Mouse (Mus musculus): ENCODE data around the gene Taf3.

The Taf3 gene

GRCm38 (mm10) chr2:10048461-10048860, at the start of gene Taf3:
Taf3 (minus strand) TSS chr2:10048596.
- peak; percentile 96 for DNase-seq (ENCODE audit: low read depth, low spot score)

- DNase-seq (ENCODE audit: low read depth, low spot score), result no peak
Measured at GRCm38 (mm10) chr2:10094327-10095100, 46.1 kb upstream of the Taf3 start.

DNA sequence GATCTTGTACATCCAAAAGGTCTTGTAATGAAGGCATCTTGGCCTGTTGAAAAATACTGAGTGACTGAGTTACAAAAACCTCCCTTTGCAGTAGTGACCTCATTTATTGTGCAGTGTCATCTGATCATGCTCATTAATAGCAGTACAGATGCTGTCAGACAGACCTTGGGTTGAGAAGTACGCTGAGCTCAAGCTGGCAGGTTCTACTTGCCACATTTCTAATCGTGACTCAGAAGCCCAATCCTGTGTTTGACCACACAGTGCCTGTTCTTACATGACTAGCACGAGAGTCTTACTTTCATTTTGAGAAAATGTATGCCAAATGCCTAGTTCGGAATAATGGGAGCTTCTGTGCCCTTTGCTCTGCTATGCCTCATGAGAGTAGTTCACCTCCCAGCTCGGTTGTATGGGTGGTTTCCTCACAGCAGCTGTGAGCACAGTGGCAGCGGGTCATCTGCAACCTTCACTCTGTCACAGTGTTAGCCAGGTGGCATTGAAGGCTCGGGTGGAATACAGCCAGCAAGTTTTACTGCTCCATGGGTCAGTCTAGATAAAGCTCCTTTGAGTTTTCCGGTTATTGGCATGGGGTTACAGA, 39.0 kb upstream of the Taf3 start:
- no peak for DNase-seq (ENCODE audit: low read depth, low spot score)

- DNase-seq (ENCODE audit: low read depth, low spot score), result no peak
Measured at GRCm38 (mm10) chr2:10082737-10083136, 34.3 kb upstream of the Taf3 start.

- no peak for DNase-seq (ENCODE audit: low read depth, low spot score)
Measured at GRCm38 (mm10) chr2:10081453-10082080, 33.2 kb upstream of the Taf3 start.

GRCm38 (mm10) chr2:10080310-10081010, 32.1 kb upstream of the Taf3 start, which contains the start of the genes Atp5c1 and Kin:
Atp5c1 (minus strand) TSS chr2:10080510.
Kin (plus strand) TSS chr2:10080593.
- DNase-seq (ENCODE audit: low read depth, low spot score), result peak; percentile 97

DNA sequence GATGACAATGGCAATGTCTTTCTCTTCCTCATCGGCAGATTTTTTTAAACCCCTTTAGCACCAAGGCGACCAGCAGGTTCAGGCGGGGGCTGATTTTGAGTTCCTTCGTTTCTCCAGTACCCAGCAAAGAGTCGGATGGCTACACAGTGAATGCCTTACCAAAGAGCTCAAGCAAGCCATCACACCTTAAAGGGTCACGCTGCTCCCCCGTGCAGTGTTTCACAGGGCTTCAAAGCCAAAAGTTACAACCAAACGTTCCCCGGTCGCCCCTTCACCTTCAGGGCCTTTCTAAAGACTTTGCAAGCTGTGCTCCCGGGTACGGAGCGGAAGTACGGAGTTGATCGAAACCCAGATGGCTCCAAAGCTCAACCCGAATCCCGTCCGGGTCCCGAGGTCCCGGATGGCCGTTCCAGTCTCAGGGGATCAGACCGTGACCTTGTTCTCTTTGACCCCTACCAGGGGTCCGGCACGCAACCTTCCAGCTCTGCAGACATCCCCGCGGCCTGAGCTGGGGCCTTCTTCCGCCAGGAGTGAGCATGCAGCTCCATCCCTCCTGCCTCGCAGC, 31.4 kb upstream of the Taf3 start:
- no peak for DNase-seq (ENCODE audit: low read depth, low spot score)

GRCm38 (mm10) chr2:10076675-10077074, 28.3 kb upstream of the Taf3 start:
- no peak for DNase-seq (ENCODE audit: low read depth, low spot score)

DNA sequence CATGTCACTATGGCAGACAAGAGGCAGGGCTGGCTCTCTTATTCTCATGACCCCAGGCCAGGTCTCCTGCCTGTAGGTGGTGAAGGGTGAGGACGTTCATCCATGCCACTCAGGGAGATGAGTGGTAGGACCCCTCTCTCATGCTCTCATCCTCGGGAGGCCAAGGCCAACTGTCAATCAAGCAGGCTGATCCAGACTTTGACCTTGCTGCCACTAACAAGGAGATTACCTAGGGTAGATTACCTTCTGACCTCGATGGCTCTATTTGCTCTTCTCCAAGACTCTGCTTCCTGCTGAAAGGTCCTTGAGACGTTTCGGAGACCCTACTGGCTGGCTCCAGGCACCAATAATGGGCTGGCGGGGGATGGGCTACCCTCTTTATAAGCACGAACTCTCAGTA, 26.1 kb upstream of the Taf3 start:
- DNase-seq (ENCODE audit: low read depth, low spot score), result no peak

DNA sequence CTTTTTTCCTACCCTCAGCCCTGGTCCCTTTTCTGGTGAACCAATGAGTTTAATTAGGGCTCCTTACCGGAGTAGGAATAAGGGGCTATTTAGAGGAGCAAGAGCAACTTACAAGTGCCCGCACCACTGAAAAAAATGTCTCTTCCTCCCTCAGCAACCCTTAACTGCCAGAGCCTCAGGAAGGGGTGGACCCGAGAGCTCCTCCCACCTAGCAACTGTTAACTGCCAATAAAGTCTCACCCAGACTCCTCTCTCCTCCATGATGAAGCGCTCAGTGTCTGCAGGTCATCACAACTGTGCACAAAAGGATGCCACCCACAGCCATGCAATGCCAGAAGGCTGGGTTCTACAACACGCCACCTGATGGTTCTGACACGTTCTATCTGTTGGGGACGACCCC, 23.4 kb upstream of the Taf3 start:
- no peak for DNase-seq (ENCODE audit: low read depth, low spot score)

GRCm38 (mm10) chr2:10058836-10059235, 10.4 kb upstream of the Taf3 start:
- DNase-seq (ENCODE audit: low read depth, low spot score), result no peak

- DNase-seq (ENCODE audit: low read depth, low spot score), result no peak
Measured at GRCm38 (mm10) chr2:10051996-10052395, 3.6 kb upstream of the Taf3 start.

GRCm38 (mm10) chr2:10050878-10051277, 2.5 kb upstream of the Taf3 start:
- no peak for DNase-seq (ENCODE audit: low read depth, low spot score)

DNA sequence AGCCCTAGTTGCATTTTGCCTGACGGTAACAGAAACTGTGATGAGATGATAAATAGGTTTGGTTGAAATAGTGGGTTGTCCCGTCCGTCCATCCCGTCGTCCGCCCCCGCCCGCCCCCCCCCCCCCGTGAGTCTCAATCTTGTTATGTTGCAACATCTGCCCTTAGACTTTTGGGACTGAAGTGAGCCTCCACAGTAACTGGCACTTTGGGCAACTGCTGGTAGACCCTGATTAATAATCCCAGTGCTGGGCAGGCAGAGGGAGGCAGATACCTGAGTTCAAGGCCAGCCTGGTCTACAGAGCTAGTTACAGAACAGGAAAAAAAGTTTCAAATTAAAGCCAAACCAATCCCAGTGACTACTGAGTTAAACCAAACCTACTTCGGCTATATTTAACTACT, 1.1 kb upstream of the Taf3 start:
- DNase-seq (ENCODE audit: low read depth, low spot score), result no peak

GRCm38 (mm10) chr2:10047758-10048436, 499 bp downstream of the Taf3 start:
- peak; percentile 35 for DNase-seq (ENCODE audit: low read depth, low spot score)

DNA sequence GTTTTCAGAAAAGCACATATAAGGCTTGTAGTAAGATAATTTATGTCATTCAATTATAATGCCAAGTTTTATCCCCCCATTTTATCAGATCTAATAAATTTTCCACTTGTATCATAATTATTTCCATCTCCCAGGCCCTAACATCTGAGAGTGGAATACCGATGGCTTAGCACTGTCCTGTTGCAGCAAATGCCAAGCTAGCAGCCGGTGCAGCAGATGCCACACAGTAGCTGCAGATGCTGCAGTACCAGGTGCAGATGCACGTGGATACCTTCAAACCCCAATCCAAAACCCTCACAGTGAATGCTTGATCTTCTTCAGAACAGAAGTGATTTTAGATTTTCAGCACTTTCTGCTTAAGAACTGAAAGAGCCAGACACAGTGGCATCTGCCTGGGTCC, 13.4 kb downstream of the Taf3 start:
- DNase-seq (ENCODE audit: low read depth, low spot score), result no peak

DNA sequence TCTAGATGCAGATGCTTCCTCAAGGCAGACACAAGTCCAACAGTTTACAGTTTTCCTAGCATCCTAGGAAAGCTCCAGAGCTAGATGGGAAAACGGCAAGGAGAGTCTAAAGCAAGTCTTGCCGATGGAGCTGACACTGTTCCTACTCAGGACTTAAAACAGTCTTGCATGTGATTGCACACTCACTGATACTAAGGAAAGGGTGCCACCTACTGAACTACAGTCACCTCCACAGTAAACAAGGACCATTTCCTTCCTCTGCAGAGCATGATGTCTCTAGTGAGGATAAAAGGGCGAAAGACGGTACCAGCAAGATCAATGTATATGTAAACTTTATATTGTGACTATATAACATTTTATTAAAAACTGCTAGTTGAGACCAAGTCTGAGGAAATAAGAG, 14.7 kb downstream of the Taf3 start:
- no peak for DNase-seq (ENCODE audit: low read depth, low spot score)

- DNase-seq (ENCODE audit: low read depth, low spot score), result no peak
Measured at GRCm38 (mm10) chr2:10029755-10030154, 18.6 kb downstream of the Taf3 start.

GRCm38 (mm10) chr2:10024264-10024663, 24.1 kb downstream of the Taf3 start:
- DNase-seq (ENCODE audit: low read depth, low spot score), result no peak

DNA sequence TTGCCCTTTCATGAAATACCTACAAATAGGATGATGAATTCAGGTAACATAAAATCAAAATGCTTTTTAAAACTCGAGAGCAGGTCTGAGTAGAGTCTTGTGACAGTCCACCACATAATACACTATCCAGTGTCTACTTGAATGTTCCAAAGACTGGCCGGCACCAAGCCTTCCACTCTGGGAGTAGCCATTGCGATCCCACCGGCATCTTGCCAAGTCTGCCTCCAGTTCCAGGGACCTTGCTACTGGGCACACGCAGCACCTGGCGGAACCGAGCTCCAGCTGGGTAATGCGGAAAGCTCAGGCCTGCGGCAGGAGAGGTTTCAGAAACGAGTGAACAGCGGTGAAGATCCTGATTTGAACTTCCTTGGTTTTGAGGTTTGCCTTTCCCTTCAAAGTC, 27.1 kb downstream of the Taf3 start:
- DNase-seq (ENCODE audit: low read depth, low spot score), result no peak

DNA sequence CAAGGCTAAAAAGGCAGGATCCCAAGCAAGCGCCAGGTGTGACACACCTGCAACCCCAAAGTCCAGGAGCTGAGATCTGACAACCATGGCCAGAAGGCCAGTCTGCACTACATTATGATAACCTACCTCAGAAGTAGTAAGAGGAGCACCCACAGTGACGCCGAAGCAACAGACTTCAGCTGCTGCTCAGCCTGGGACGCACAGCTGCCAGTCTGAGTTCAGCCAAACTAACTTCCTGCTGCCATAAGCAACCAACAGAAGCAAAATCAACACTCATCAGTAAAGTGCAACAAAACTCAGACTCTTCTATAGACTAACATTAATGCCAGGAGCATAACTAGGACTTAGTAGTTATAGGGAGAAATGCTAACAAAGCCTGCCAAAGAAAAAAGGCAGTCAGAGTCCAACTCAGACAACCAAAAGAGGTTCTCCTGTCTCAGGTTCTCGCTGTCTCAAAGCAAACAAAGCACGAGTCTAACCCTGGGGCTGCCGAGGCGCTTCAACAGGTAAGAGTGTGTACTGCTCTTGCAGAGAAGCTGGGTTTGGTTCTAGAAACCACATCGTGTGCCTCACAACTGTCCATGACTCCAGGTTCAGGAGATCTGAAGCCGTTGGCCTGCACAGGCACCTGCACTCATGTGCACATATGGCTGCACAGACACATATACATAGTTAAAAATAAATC, 33.3 kb downstream of the Taf3 start:
- no peak for DNase-seq (ENCODE audit: low read depth, low spot score)
